Mouse (Mus musculus): ENCODE data around the gene L3mbtl4.

GRCm38 (mm10) chr17:68711350-68711749 is 437.8 kb downstream of the L3mbtl4 start:
- TF ChIP-seq CTCF (IDR thresholded peaks at IDR 0.05; ENCODE audit: borderline replicate concordance, insufficient read depth, low read length) = no peak
- no peak for TF ChIP-seq POLR2A (IDR thresholded peaks at IDR 0.05; ENCODE audit: low read depth, low read length)

Data from embryonic fibroblast, embryonic 13.5 days (primary cell).